ENCODE assay signal across 14 mouse cellular contexts in the genomic region with DNA sequence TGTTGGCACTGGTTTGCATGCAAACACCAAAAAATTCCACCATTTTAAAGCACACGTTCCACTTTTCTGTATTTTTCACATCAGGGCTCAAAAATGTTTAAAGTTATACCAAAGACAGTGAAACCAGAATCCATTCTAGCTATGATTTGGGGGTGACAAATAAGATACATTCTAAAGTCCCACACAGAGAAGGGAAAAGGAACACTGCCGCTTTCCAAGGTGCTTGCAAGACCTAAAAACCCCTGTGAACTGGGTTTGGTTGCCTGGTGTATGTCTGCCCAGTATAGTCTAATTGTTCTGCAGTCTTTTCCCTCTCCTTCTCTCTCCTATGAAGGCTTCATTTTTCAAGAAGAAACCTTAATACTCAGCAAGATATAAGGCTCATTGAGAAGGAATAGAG.
DNase-seq lines count a peak whose midpoint lies in the region; ATAC-seq and TF ChIP-seq lines count a peak whose summit lies in the region.
"Had no signal": no experiment of that assay in that cellular context is flagged by ENCODE, and none has a peak within 500 bp of the region (broad histone marks: within the 10 kb centered on the region; RNA-seq: fewer than 3 reads in every experiment).

No protein-coding gene starts in this region.

- 0 out of 2 replicates have a peak, but pooled peaks cover 3% of the 10 kb centered on the region for H3K9me3 ChIP-seq in heart, postnatal 0 days (replicated peaks; ENCODE audit: control insufficient read depth, low read length)
- H3K9me3 ChIP-seq in forebrain, embryonic 12.5 days = no peaks in the 10 kb centered on the region
- no peaks in the 10 kb centered on the region for H3K9me3 ChIP-seq in hindbrain, embryonic 15.5 days
- no peaks in the 10 kb centered on the region for H3K9me3 ChIP-seq in neural tube, embryonic 12.5 days
- H3K9me3 ChIP-seq: embryonic facial prominence, embryonic 12.5 days; lung, embryonic 15.5 days; megakaryocyte, embryonic 14.5 days had no signal

- H3K9ac ChIP-seq in heart, postnatal 0 days (replicated peaks; ENCODE audit: low read depth, low read length) = no peak overlapping the region
- H3K9ac ChIP-seq in forebrain, embryonic 12.5 days = peak overlapping the region; percentile 100
- H3K9ac ChIP-seq in hindbrain, embryonic 15.5 days = peak overlapping the region; percentile 76
- H3K9ac ChIP-seq in neural tube, embryonic 12.5 days = peak overlapping the region; percentile 100
- H3K9ac ChIP-seq: embryonic facial prominence, embryonic 12.5 days; lung, embryonic 15.5 days had no signal

- WGBS in heart, postnatal 0 days = 21% methylated on average over 2 of the region's 2 CpGs
- WGBS in forebrain, embryonic 12.5 days = 13% methylated on average over 2 of the region's 2 CpGs
- WGBS in hindbrain, embryonic 15.5 days = 10% methylated on average over 2 of the region's 2 CpGs
- WGBS in neural tube, embryonic 12.5 days = 5% methylated on average over 2 of the region's 2 CpGs

- peaks cover 4% of the 10 kb centered on the region; the same call in 1 of the 2 replicates for H3K4me1 ChIP-seq in heart, postnatal 0 days (ENCODE audit: control insufficient read depth, insufficient read depth)
- H3K4me1 ChIP-seq in forebrain, embryonic 12.5 days = peaks cover 2% of the 10 kb centered on the region; the same call in 1 of the 2 replicates
- peaks cover 3% of the 10 kb centered on the region for H3K4me1 ChIP-seq in hindbrain, embryonic 15.5 days (replicated peaks)
- H3K4me1 ChIP-seq in neural tube, embryonic 12.5 days = no peaks in the 10 kb centered on the region

- no peak overlapping the region for H3K4me3 ChIP-seq in heart, postnatal 0 days (ENCODE audit: low read depth, low read length)
- H3K4me3 ChIP-seq in forebrain, embryonic 12.5 days (replicated peaks) = peak overlapping the region; percentile 87
- H3K4me3 ChIP-seq in hindbrain, embryonic 15.5 days = peak overlapping the region; percentile 77
- H3K4me3 ChIP-seq in neural tube, embryonic 12.5 days = peak overlapping the region; percentile 67
- H3K4me3 ChIP-seq: embryonic facial prominence, embryonic 12.5 days; lung, embryonic 15.5 days; megakaryocyte, embryonic 14.5 days had no signal

- H3K27me3 ChIP-seq in heart, postnatal 0 days (ENCODE audit: control insufficient read depth, insufficient read depth, low read length) = peaks cover 100% of the 10 kb centered on the region
- 0 out of 2 replicates have a peak, but pooled peaks cover 5% of the 10 kb centered on the region for H3K27me3 ChIP-seq in forebrain, embryonic 12.5 days
- no peaks in the 10 kb centered on the region for H3K27me3 ChIP-seq in hindbrain, embryonic 15.5 days
- peaks cover 4% of the 10 kb centered on the region; the same call in 1 of the 2 replicates for H3K27me3 ChIP-seq in neural tube, embryonic 12.5 days (replicated peaks)

- DNase-seq in heart, postnatal 0 days (ENCODE audit: low spot score) = peak; percentile 3
- no peak for DNase-seq in heart, adult 18-20 months
- no peak for DNase-seq in right cerebral cortex, postnatal 25 days
- DNase-seq in adrenal gland, adult 18-20 months (ENCODE audit: low spot score in 2 of 2) = no peak
- no peak for DNase-seq in spleen, postnatal 10 days (ENCODE audit: low spot score in 2 of 2)
- DNase-seq: kidney, postnatal 4 days had no signal

- H3K27ac ChIP-seq in heart, postnatal 0 days (ENCODE audit: low read depth) = no peak overlapping the region
- H3K27ac ChIP-seq in forebrain, embryonic 12.5 days = peak overlapping the region; percentile 100
- peak overlapping the region; percentile 98 for H3K27ac ChIP-seq in hindbrain, embryonic 15.5 days (replicated peaks)
- peak overlapping the region; percentile 98 for H3K27ac ChIP-seq in neural tube, embryonic 12.5 days
- H3K27ac ChIP-seq: embryonic facial prominence, embryonic 12.5 days; lung, embryonic 15.5 days; stomach, postnatal 0 days had no signal

- no peak for TF ChIP-seq CTCF in heart, postnatal 0 days (IDR thresholded peaks at IDR 0.05; ENCODE audit: low read depth)

- H3K36me3 ChIP-seq in heart, postnatal 0 days (replicated peaks; ENCODE audit: control insufficient read depth, insufficient read depth, low read length) = no peaks in the 10 kb centered on the region
- H3K36me3 ChIP-seq in forebrain, embryonic 12.5 days (replicated peaks) = no peaks in the 10 kb centered on the region
- no peaks in the 10 kb centered on the region for H3K36me3 ChIP-seq in hindbrain, embryonic 15.5 days
- H3K36me3 ChIP-seq in neural tube, embryonic 12.5 days = peaks cover 2% of the 10 kb centered on the region; the same call in 1 of the 2 replicates
- H3K36me3 ChIP-seq: embryonic facial prominence, embryonic 12.5 days; lung, embryonic 15.5 days had no signal

- no peak for ATAC-seq in heart, postnatal 0 days (ENCODE audit: insufficient read depth, low read depth)
- no peak for ATAC-seq in forebrain, embryonic 12.5 days (ENCODE audit: low FRiP score)
- no peak for ATAC-seq in hindbrain, embryonic 15.5 days (ENCODE audit: low FRiP score, low read depth)
- no peak for ATAC-seq in neural tube, embryonic 12.5 days (ENCODE audit: low FRiP score, low read depth)
- ATAC-seq: intestine, postnatal 0 days had no signal

- TF ChIP-seq EP300 in heart, postnatal 0 days (IDR thresholded peaks at IDR 0.05; ENCODE audit: low read depth) = no peak

- H3K4me2 ChIP-seq in heart, postnatal 0 days (ENCODE audit: low read depth, low read length) = no peak overlapping the region
- peak overlapping the region; percentile 73 for H3K4me2 ChIP-seq in forebrain, embryonic 12.5 days
- H3K4me2 ChIP-seq in hindbrain, embryonic 15.5 days = peak overlapping the region; percentile 78
- peak overlapping the region; percentile 72 for H3K4me2 ChIP-seq in neural tube, embryonic 12.5 days (replicated peaks)
- H3K4me2 ChIP-seq: embryonic facial prominence, embryonic 12.5 days; lung, embryonic 15.5 days had no signal
